Mouse (Mus musculus) lung, postnatal 0 days (tissue): Measurements from ENCODE around the gene Gnpat.

ENCODE experiments used
- CTCF ChIP-seq: IDR thresholded peaks from 2 replicates; pipeline ENCODE4 v1.5.1; 2016; ENCODE audit warnings: antibody characterized with exemption, mild to moderate bottlenecking
- EP300 ChIP-seq: IDR thresholded peaks from 2 replicates; pipeline ENCODE4 v1.6.1; 2016; ENCODE audit warnings: antibody characterized with exemption, mild to moderate bottlenecking, control low read depth

DNA sequence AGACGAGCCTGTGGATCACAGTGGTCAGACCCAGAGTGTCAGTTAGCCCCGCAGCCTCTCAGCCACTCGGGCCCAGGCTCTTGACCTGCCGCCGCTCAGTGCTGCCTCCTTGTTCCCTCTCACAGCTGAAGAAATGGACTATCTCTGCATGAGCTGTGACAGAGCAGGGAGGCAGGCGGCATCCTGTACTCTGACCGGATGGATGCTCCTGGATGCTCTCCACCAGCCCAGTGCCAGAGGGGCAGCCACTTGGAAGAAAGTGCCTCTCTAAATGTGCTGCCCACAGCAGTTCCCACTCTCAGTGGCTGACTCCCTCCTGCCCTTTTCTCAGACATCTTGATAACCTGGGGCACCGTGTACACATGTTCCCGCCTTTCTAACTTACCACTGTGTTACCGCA is 21.1 kb upstream of the Gnpat start:
- TF ChIP-seq CTCF: no peak
- no peak for TF ChIP-seq EP300
